8 mouse cellular contexts compared by ENCODE assay signal in genomic region chr14:24486773-24487227, GRCm38 (mm10). TPM values are rescaled to one million over a fixed set of nuclear protein-coding genes. Genes with fewer than 3 reads are reported as not detected.
DNase-seq lines count a peak whose midpoint lies in the region; ATAC-seq and TF ChIP-seq lines count a peak whose summit lies in the region.

Gene Polr3a (minus strand): TSS chr14:24487058.
Gene Rps24 (plus strand): TSS chr14:24487125.

- H3K27me3 ChIP-seq in forebrain, embryonic 14.5 days (replicated peaks; ENCODE audit: control insufficient read depth, insufficient read depth, low read length), result no peaks in the 10 kb centered on the region

- peak within 1 kb of the TSS; percentile 74 for H3K4me2 ChIP-seq in forebrain, embryonic 14.5 days (ENCODE audit: low read length)

- H3K9ac ChIP-seq in forebrain, embryonic 14.5 days (ENCODE audit: low read length), result peak within 1 kb of the TSS; percentile 76

- no peak within 1 kb of the TSS for H3K27ac ChIP-seq in forebrain, embryonic 14.5 days (ENCODE audit: low read depth, low read length)

- peak; percentile 55; the same call in 1 of the 2 replicates for TF ChIP-seq POLR2A in lung, adult 2 months (IDR thresholded peaks at IDR 0.05; ENCODE audit: borderline replicate concordance, extremely low read depth, low read depth, low read length)

- peak; percentile 78 for TF ChIP-seq CTCF in lung, adult 2 months (IDR thresholded peaks at IDR 0.05; ENCODE audit: insufficient read depth, low read length)

- peaks cover 25% of the 10 kb centered on the region for H3K36me3 ChIP-seq in forebrain, embryonic 14.5 days (ENCODE audit: control insufficient read depth, insufficient read depth, low read length)

- 1% methylated on average over 30 of the region's 30 CpGs for WGBS in forebrain, embryonic 14.5 days
- under 1% methylated on average over 30 of the region's 30 CpGs for WGBS in lung, adult 2 months

- peak within 1 kb of the TSS; percentile 84 for H3K4me3 ChIP-seq in forebrain, embryonic 14.5 days (ENCODE audit: low read depth, low read length)
- peak within 1 kb of the TSS; percentile 99 for H3K4me3 ChIP-seq in lung, adult 2 months (replicated peaks; ENCODE audit: extremely low read depth, low read depth, low read length)

- H3K9me3 ChIP-seq in forebrain, embryonic 14.5 days (replicated peaks; ENCODE audit: control insufficient read depth, low read length), result no peaks in the 10 kb centered on the region

- peaks cover 8% of the 10 kb centered on the region for H3K4me1 ChIP-seq in forebrain, embryonic 14.5 days (ENCODE audit: control insufficient read depth, insufficient read depth, low read length)
- peaks cover 9% of the 10 kb centered on the region for H3K4me1 ChIP-seq in lung, adult 2 months (ENCODE audit: control insufficient read depth, insufficient read depth, low read length)

- DNase-seq in ES-CJ7 (ENCODE audit: low read depth, low spot score), result peak; percentile 97
- peak; percentile 89 for DNase-seq in cerebellum, adult 11 months
- DNase-seq in forebrain, embryonic 14.5 days (ENCODE audit: low spot score), result peak; percentile 96
- DNase-seq in heart, postnatal 25 days (ENCODE audit: low spot score), result peak; percentile 77
- DNase-seq in layer of hippocampus, adult 18-20 months (ENCODE audit: low spot score in 2 of 2), result peak; percentile 85 to 94
- peak; percentile 85 for DNase-seq in lung, adult 2 months
- peak; percentile 79 to 86 for DNase-seq in thymus, adult 18-20 months

- intact Hi-C loops in heart, postnatal 25 days (cut with DNase I), result no loop called here

- peak; percentile 66 for ATAC-seq in forebrain, embryonic 14.5 days
- peak; percentile 83 for ATAC-seq in neutrophil, adult 5-6 weeks (ENCODE audit: extremely low read depth, insufficient number of reproducible peaks, low FRiP score, poor library complexity, severe bottlenecking)

RNA-seq across cellular contexts. Expression of gene Polr3a, which starts in this region (rescaled TPM):
- 14.7 and 15.5 TPM in 2 replicates for polyA plus RNA-seq in forebrain, embryonic 14.5 days (2014; fragmentation: Nextera tagmentation; extraction: Ambion mirVana)
- total RNA-seq in heart, postnatal 25 days (2021), result 10 to 100 TPM in 1 of 2 experiments, 1 to 10 TPM in 1; 9.3 to 10.2 TPM
- total RNA-seq in layer of hippocampus, adult 18-20 months (2021), result 10 to 100 TPM; 32.5 to 35.4 TPM
- polyA plus RNA-seq in lung, adult 2 months (2012; rRNA removed), result 5.5 and 7.4 TPM in 2 replicates
- total RNA-seq in neutrophil, adult 5-6 weeks (2017), result 29.2 and 33.3 TPM in 2 replicates

RNA-seq across cellular contexts. Expression of gene Rps24, which starts in this region (rescaled TPM):
- 726 and 919 TPM in 2 replicates for polyA plus RNA-seq in forebrain, embryonic 14.5 days (2014; fragmentation: Nextera tagmentation; extraction: Ambion mirVana)
- 100 to 1,000 TPM; 821 to 836 TPM for total RNA-seq in heart, postnatal 25 days (2021)
- total RNA-seq in layer of hippocampus, adult 18-20 months (2021), result 100 to 1,000 TPM; 818 to 858 TPM
- 412 and 545 TPM in 2 replicates for polyA plus RNA-seq in lung, adult 2 months (2012; rRNA removed)
- 2,697 and 2,869 TPM in 2 replicates for total RNA-seq in neutrophil, adult 5-6 weeks (2017)
